Mouse (Mus musculus) heart, postnatal 25 days (tissue): ENCODE measurements around the gene Cacna1h. TPM values are rescaled to one million over a fixed set of nuclear protein-coding genes. Genes with fewer than 3 reads are reported as not detected.

Experiments used
- DNase-seq: peaks from one replicate; pipeline ENCODE4 v3.0.0; 2022; ENCODE audit warnings: low spot score
- intact Hi-C: fragments of 180-260 bp; cut with DNase I; formaldehyde crosslinking; loops from one replicate; pipeline ENCODE4 v1.15.1; 2025
- total RNA-seq, 2 experiments: library from RNA; stranded (reverse); gene quantifications; 2 replicates each; pipeline ENCODE4 v1.2.3; 2021

Gene Cacna1h
- total RNA-seq, 2 experiments from 2014 or later = 6.9 to 7.3 TPM

- intact Hi-C loops = no loop called here
- DNase-seq = no peak
Observed at GRCm38 (mm10) chr17:25410786-25411185, 22.8 kb downstream of the Cacna1h start.

- intact Hi-C loops = no loop called here
- DNase-seq = no peak
Observed at GRCm38 (mm10) chr17:25410180-25410579, 23.4 kb downstream of the Cacna1h start.

- intact Hi-C loops = no loop called here
- no peak for DNase-seq
Observed at GRCm38 (mm10) chr17:25409621-25410020, 24.0 kb downstream of the Cacna1h start.

- intact Hi-C loops = no loop called here
- DNase-seq = no peak
Observed at GRCm38 (mm10) chr17:25408302-25408999, 25.1 kb downstream of the Cacna1h start.

- intact Hi-C loops = no loop called here
- no peak for DNase-seq
Observed at GRCm38 (mm10) chr17:25407352-25407751, 26.2 kb downstream of the Cacna1h start.

- intact Hi-C loops = no loop called here
- DNase-seq = no peak
Observed at GRCm38 (mm10) chr17:25406011-25406441, 27.6 kb downstream of the Cacna1h start.

GRCm38 (mm10) chr17:25405224-25405895 is 28.2 kb downstream of the Cacna1h start:
- intact Hi-C loops = no loop called here
- DNase-seq = no peak

GRCm38 (mm10) chr17:25404190-25404589 is 29.4 kb downstream of the Cacna1h start:
- no peak for DNase-seq
- intact Hi-C loops = no loop called here

GRCm38 (mm10) chr17:25402224-25402623 is 31.4 kb downstream of the Cacna1h start:
- no peak for DNase-seq
- intact Hi-C loops = no loop called here

- no peak for DNase-seq
- intact Hi-C loops = no loop called here
Observed at GRCm38 (mm10) chr17:25401491-25401890, 32.1 kb downstream of the Cacna1h start.

GRCm38 (mm10) chr17:25400443-25400842 is 33.1 kb downstream of the Cacna1h start:
- intact Hi-C loops = no loop called here
- DNase-seq = no peak

GRCm38 (mm10) chr17:25398520-25398838 is 35.1 kb downstream of the Cacna1h start:
- intact Hi-C loops = loop anchor here (1.0 to 5.0 kb wide), 2 partner anchors 72 to 299 kb away; no protein-coding TSS in a partner anchor
- no peak for DNase-seq

- peak; percentile 23 for DNase-seq
- intact Hi-C loops = loop anchor here (1.0 to 5.0 kb wide), 2 partner anchors 72 to 299 kb away; no protein-coding TSS in a partner anchor
Observed at GRCm38 (mm10) chr17:25397804-25398519, 35.6 kb downstream of the Cacna1h start.

- no peak for DNase-seq
- intact Hi-C loops = no loop called here
Observed at GRCm38 (mm10) chr17:25394526-25394925, 39.1 kb downstream of the Cacna1h start.

GRCm38 (mm10) chr17:25374011-25374410 is 59.6 kb downstream of the Cacna1h start:
- intact Hi-C loops = no loop called here

GRCm38 (mm10) chr17:25372491-25372890 is 61.1 kb downstream of the Cacna1h start:
- intact Hi-C loops = no loop called here
- DNase-seq = no peak

More at GRCm38 (mm10) chr17:25374011-25374410, 59.6 kb downstream of the Cacna1h start:
- DNase-seq = no peak

- intact Hi-C loops = loop anchor here (10.0 kb wide), 1 partner anchor 424 kb away; no protein-coding TSS in a partner anchor
- no peak for DNase-seq
Observed at GRCm38 (mm10) chr17:25368973-25369372, 64.6 kb downstream of the Cacna1h start, which contains the start of gene Tpsg1. Gene Tpsg1, plus strand, starts transcription at chr17:25369273.

- no peak for DNase-seq
- intact Hi-C loops = loop anchor here (10.0 kb wide), 1 partner anchor 421 kb away; no protein-coding TSS in a partner anchor
Observed at GRCm38 (mm10) chr17:25366005-25366404, 67.6 kb downstream of the Cacna1h start, which contains the start of gene Tpsb2. Gene Tpsb2, plus strand, starts transcription at chr17:25366305.

GRCm38 (mm10) chr17:25363726-25364125 is 69.9 kb downstream of the Cacna1h start:
- intact Hi-C loops = loop anchor here (10.0 kb wide), 1 partner anchor 419 kb away; no protein-coding TSS in a partner anchor

GRCm38 (mm10) chr17:25361291-25361690 is 72.3 kb downstream of the Cacna1h start:
- intact Hi-C loops = loop anchor here (10.0 kb wide), 1 partner anchor 416 kb away; no protein-coding TSS in a partner anchor
- no peak for DNase-seq

More at GRCm38 (mm10) chr17:25363726-25364125, 69.9 kb downstream of the Cacna1h start:
- DNase-seq = no peak
